9 mouse cellular contexts compared by ENCODE assay signal in the genomic region with DNA sequence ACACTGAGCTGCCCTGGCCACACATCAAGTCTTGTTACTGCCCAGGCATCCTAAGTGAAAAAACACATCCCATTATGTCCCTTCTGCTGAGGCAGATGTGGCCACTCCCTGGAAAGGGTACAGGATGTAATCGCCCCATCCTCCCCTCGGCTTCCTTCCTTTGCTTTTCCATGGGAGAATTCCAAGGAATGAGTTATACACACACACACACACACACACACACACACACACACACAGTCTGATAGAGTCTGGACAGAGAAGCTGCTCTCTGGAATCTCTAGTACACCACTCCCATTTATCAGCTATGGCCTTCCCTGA.
DNase-seq lines count a peak whose midpoint lies in the region; ATAC-seq and TF ChIP-seq lines count a peak whose summit lies in the region.
"Had no signal": no experiment of that assay in that cellular context is flagged by ENCODE, and none has a peak within 500 bp of the region (broad histone marks: within the 10 kb centered on the region; RNA-seq: fewer than 3 reads in every experiment).

No protein-coding gene starts in this region.

- H3K27me3 ChIP-seq in hindbrain, embryonic 15.5 days, result no peaks in the 10 kb centered on the region
- no peaks in the 10 kb centered on the region for H3K27me3 ChIP-seq in thymus, adult 2 months (ENCODE audit: control insufficient read depth, insufficient read depth, low read length)

- H3K4me2 ChIP-seq in hindbrain, embryonic 15.5 days, result no peak overlapping the region

- peak; percentile 60; the same call in 1 of the 2 replicates for TF ChIP-seq POLR2A in lung, adult 2 months (IDR thresholded peaks at IDR 0.05; ENCODE audit: borderline replicate concordance, extremely low read depth, low read depth, low read length)
- no peak for TF ChIP-seq POLR2A in thymus, adult 2 months (IDR thresholded peaks at IDR 0.05; ENCODE audit: control insufficient read depth, extremely low read depth, insufficient read depth, low read length, poor library complexity)

- ATAC-seq in hindbrain, embryonic 15.5 days (ENCODE audit: low FRiP score, low read depth), result no peak

- TF ChIP-seq CTCF in lung, adult 2 months (IDR thresholded peaks at IDR 0.05; ENCODE audit: insufficient read depth, low read length), result no peak
- TF ChIP-seq CTCF in thymus, adult 2 months (IDR thresholded peaks at IDR 0.05; ENCODE audit: borderline replicate concordance, control insufficient read depth, extremely low read depth, insufficient read depth, low read length, poor library complexity), result no peak

- no peak overlapping the region for H3K9ac ChIP-seq in hindbrain, embryonic 15.5 days

- WGBS in hindbrain, embryonic 15.5 days, result 89% methylated on average over 2 of the region's 2 CpGs
- 48% methylated on average over 2 of the region's 2 CpGs for WGBS in lung, adult 2 months
- WGBS in thymus, adult 2 months, result 78% methylated on average over 2 of the region's 2 CpGs

- DNase-seq in adrenal gland, postnatal 25 days, result peak; percentile 9
- DNase-seq in gastrocnemius, adult 8-10 months (ENCODE audit: low spot score in 2 of 2), result peak; percentile 11 to 34
- DNase-seq in lung, adult 2 months, result peak; percentile 25
- DNase-seq in thymus, adult 2 months, result no peak
- DNase-seq in urinary bladder, adult 2 months (ENCODE audit: low spot score), result no peak
- no peak for DNase-seq in Muller cell, postnatal 12 days (ENCODE audit: inconsistent ontology term)
- DNase-seq in cerebellum, adult 9-11 months, result no peak
- DNase-seq: thymus, adult 18-20 months had no signal

- H3K27ac ChIP-seq in hindbrain, embryonic 15.5 days (replicated peaks), result peak overlapping the region; percentile 59; the same call in 1 of the 2 replicates
- no peak overlapping the region for H3K27ac ChIP-seq in thymus, adult 2 months (ENCODE audit: control insufficient read depth, insufficient read depth, low read length)

- H3K9me3 ChIP-seq in hindbrain, embryonic 15.5 days, result no peaks in the 10 kb centered on the region

- H3K4me3 ChIP-seq in hindbrain, embryonic 15.5 days, result no peak overlapping the region
- peak overlapping the region; percentile 67 for H3K4me3 ChIP-seq in lung, adult 2 months (replicated peaks; ENCODE audit: extremely low read depth, low read depth, low read length)
- no peak overlapping the region for H3K4me3 ChIP-seq in thymus, adult 2 months (ENCODE audit: control insufficient read depth, insufficient read depth, low read length)

- H3K36me3 ChIP-seq in hindbrain, embryonic 15.5 days, result no peaks in the 10 kb centered on the region
- no peaks in the 10 kb centered on the region for H3K36me3 ChIP-seq in thymus, adult 2 months (ENCODE audit: control insufficient read depth, insufficient read depth, low read length)

- H3K4me1 ChIP-seq in hindbrain, embryonic 15.5 days (replicated peaks), result no peaks in the 10 kb centered on the region
- H3K4me1 ChIP-seq in lung, adult 2 months (ENCODE audit: control insufficient read depth, insufficient read depth, low read length), result peaks cover 2% of the 10 kb centered on the region; the same call in 1 of the 2 replicates
- no peaks in the 10 kb centered on the region; the same call in 1 of the 2 replicates for H3K4me1 ChIP-seq in thymus, adult 2 months (replicated peaks; ENCODE audit: control insufficient read depth, insufficient read depth, low read length)

Comparison
In these comparisons a context has a peak if more than half of its experiments do, and no peak if none do; other contexts are left out.
1. DNase-seq: peak in adrenal gland, postnatal 25 days (single experiment), gastrocnemius, adult 8-10 months (2 of 2) and lung, adult 2 months (single experiment); none in thymus, adult 2 months (single experiment), urinary bladder, adult 2 months (single experiment), Muller cell, postnatal 12 days (single experiment) and cerebellum, adult 9-11 months (single experiment).